Mouse (Mus musculus) heart, postnatal 0 days (tissue): Measurements from ENCODE around the gene Fev. TPM values are rescaled to one million over a fixed set of nuclear protein-coding genes. Genes with fewer than 3 reads are reported as not detected.
A peak's percentile ranks its signal among the peaks of the same experiment; 100 is the strongest.

Experiments used
- ATAC-seq: fragments of 200-750 bp; cut with Nextera tagmentation; 2 replicates; pipeline ENCODE4 v1.8.0; 2017; ENCODE audit warnings: low read depth, moderate number of reproducible peaks, moderate library complexity; ENCODE audit not compliant: insufficient read depth
- DNase-seq: peaks from one replicate; pipeline ENCODE4 v3.0.0-alpha.2; 2016; ENCODE audit warnings: low spot score
- H3K27ac ChIP-seq: fragments of 300-500 bp; sonication (generic); 2 replicates; pipeline ENCODE4 v1.5.1; 2014; ENCODE audit warnings: low read depth, mild to moderate bottlenecking
- H3K27me3 ChIP-seq: fragments of 300-500 bp; sonication (generic); 2 replicates; pipeline ENCODE4 v1.6.1; 2014; ENCODE audit warnings: low read length, mixed read lengths; ENCODE audit not compliant: control insufficient read depth, insufficient read depth
- H3K36me3 ChIP-seq: fragments of 300-500 bp; sonication (generic); replicated peaks from 2 replicates; pipeline ENCODE4 v1.6.1; 2014; ENCODE audit warnings: low read length, mixed read lengths; ENCODE audit not compliant: control insufficient read depth, insufficient read depth
- H3K4me1 ChIP-seq: fragments of 300-500 bp; sonication (generic); 2 replicates; pipeline ENCODE4 v1.6.1; 2014; ENCODE audit warnings: antibody characterized with exemption; ENCODE audit not compliant: control insufficient read depth, insufficient read depth
- H3K4me2 ChIP-seq: fragments of 300-500 bp; sonication (generic); 2 replicates; pipeline ENCODE4 v1.6.1; 2014; ENCODE audit warnings: low read depth, mild to moderate bottlenecking, low read length, moderate library complexity
- H3K4me3 ChIP-seq: fragments of 300-500 bp; sonication (generic); 2 replicates; pipeline ENCODE4 v1.5.1; 2014; ENCODE audit warnings: low read depth, low read length
- H3K9ac ChIP-seq: fragments of 300-500 bp; sonication (generic); replicated peaks from 2 replicates; pipeline ENCODE4 v1.6.1; 2014; ENCODE audit warnings: low read depth, low read length, mixed read lengths
- H3K9me3 ChIP-seq: fragments of 300-500 bp; sonication (generic); replicated peaks from 2 replicates; pipeline ENCODE4 v1.6.1; 2016; ENCODE audit warnings: low read length; ENCODE audit not compliant: control insufficient read depth
- CTCF ChIP-seq: IDR thresholded peaks from 2 replicates; pipeline ENCODE4 v1.5.1; 2016; ENCODE audit warnings: antibody characterized with exemption, control low read depth, low read depth
- EP300 ChIP-seq: IDR thresholded peaks from 2 replicates; pipeline ENCODE4 v1.6.1; 2016; ENCODE audit warnings: antibody characterized with exemption, low read depth
- WGBS: fragments of 180-500 bp; shearing (Covaris S2); extraction: QIAGEN DNeasy Blood & Tissue Kit; methylation state at CpG from one replicate; pipeline ENCODE4 v1.1.7; 2014; 5-methylcytosine and 5-hydroxymethylcytosine counted together
- polyA plus RNA-seq: library from polyadenylated mRNA; unstranded; fragments of >200 nt; fragmentation: Nextera tagmentation; extraction: Ambion mirVana; gene quantifications from 2 replicates; pipeline ENCODE4 v1.2.1, GENCODE M21; 2015
- total RNA-seq: library from RNA; depleted of rRNA; stranded (reverse); fragments of >200 nt; gene quantifications from 2 replicates; pipeline ENCODE4 v1.2.3, GENCODE M21; 2014; ENCODE audit warnings: low replicate concordance

The Fev gene
- total and polyA plus RNA-seq, 2 experiments from 2014 or later: 0.34 TPM; not detected in 1

GRCm38 (mm10) chr1:74902191-74902590 lies 17.0 kb upstream of the Fev start:
- WGBS: 22% methylated on average over 6 of the region's 6 CpGs
- no peak for TF ChIP-seq EP300
- TF ChIP-seq CTCF: no peak
- H3K9ac ChIP-seq: no peak overlapping the region
- H3K36me3 ChIP-seq: no peaks in the 10 kb centered on the region
- no peaks in the 10 kb centered on the region for H3K9me3 ChIP-seq
- DNase-seq: no peak
- no peak overlapping the region for H3K4me2 ChIP-seq
- H3K4me1 ChIP-seq: no peaks in the 10 kb centered on the region
- no peak overlapping the region for H3K4me3 ChIP-seq
- ATAC-seq: no peak
- H3K27ac ChIP-seq: no peak overlapping the region
- H3K27me3 ChIP-seq: peaks cover 81% of the 10 kb centered on the region

DNA sequence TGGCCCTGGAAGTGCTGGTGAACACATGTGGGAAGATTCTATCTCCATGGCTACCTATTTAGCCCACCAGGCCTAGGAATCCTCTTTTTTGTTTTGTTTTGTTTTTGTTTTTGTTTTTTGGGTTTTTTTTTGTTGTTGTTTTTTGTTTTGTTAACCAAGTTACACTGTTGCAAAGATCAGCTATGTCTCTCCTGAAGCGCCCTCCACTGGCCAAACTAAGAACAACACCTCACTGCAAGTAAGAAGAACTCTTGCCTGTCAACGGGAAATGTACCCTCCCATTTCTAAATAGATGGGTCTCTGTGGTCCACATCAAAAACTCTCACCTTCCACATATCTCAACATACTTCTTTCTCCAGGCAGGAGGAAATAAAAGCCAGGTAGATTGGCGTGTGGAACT lies 16.5 kb upstream of the Fev start:
- 7% methylated on average over 3 of the region's 3 CpGs for WGBS
- peak; percentile 39 for TF ChIP-seq CTCF
- no peak for TF ChIP-seq EP300
- Histone ChIP-seq H3K36me3 (no peaks in the 10 kb centered on the region), H3K9me3 (no peaks in the 10 kb centered on the region), H3K27me3 (peaks cover 81% of the 10 kb centered on the region), H3K4me3 (no peak overlapping the region), H3K27ac (no peak overlapping the region), H3K4me1 (no peaks in the 10 kb centered on the region), H3K9ac (no peak overlapping the region), H3K4me2 (no peak overlapping the region)
- DNase-seq (no peak), ATAC-seq (no peak)

DNA sequence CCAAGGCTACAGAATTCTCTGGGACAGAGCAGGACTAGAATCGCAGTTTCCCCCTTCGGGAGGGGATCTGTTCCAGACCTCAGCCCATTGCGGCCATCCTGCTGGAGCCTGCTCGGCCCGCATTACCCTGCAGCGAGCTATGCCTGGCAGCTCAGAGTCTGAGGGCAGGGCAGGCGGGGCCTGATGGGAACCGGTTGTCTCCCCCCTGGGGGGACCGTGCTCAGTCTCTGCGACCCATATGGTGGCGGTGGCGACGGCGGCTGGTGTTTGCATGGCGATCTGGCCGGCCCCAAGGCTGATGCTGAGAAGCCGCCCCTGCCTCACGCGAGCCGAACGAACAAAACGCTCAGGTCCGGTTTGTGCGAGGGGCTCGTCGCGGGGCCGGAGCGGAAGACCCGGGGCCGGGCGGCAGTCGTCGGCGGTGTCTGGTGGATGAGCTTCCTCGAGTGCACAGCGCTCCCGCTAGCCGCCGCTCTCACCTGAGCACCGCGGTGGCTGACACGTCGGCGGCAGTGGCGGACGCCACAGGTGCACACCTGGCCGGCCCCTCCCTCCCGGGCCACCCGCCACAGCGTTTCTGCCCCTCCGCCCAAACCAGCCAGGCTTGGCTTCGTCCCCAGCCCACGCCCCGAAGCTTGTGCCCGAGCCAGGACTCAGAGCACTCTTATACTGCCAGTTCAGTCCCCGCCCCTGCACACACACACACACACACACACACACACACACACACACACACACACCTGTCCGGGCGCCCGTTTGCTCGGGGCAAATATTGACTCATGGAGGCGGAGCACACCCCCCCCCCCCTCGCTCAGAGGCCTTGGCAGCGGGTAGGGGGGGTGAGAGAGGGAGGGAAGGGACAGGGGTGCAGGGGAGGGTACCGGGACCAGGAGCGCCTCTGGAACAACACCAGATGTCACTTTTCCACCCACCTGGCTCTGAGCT lies 15.4 kb upstream of the Fev start:
- ATAC-seq (no peak), DNase-seq (no peak)
- Histone ChIP-seq H3K9me3 (no peaks in the 10 kb centered on the region), H3K4me3 (peak overlapping the region; percentile 28), H3K27me3 (peaks cover 87% of the 10 kb centered on the region), H3K4me2 (peak overlapping the region; percentile 47), H3K9ac (no peak overlapping the region), H3K4me1 (no peaks in the 10 kb centered on the region), H3K36me3 (no peaks in the 10 kb centered on the region), H3K27ac (no peak overlapping the region)
- no peak for TF ChIP-seq CTCF
- no peak for TF ChIP-seq EP300
- WGBS: 3% methylated on average over 63 of the region's 66 CpGs

- no peak for DNase-seq
- no peak for ATAC-seq
- H3K9ac ChIP-seq: no peak overlapping the region
- no peak overlapping the region for H3K4me2 ChIP-seq
- no peaks in the 10 kb centered on the region for H3K9me3 ChIP-seq
- no peaks in the 10 kb centered on the region for H3K36me3 ChIP-seq
- H3K4me1 ChIP-seq: no peaks in the 10 kb centered on the region
- H3K27ac ChIP-seq: no peak overlapping the region
- no peak overlapping the region for H3K4me3 ChIP-seq
- no peak for TF ChIP-seq CTCF
- no peak for TF ChIP-seq EP300
- 3% methylated on average over 7 of the region's 10 CpGs for WGBS
- peaks cover 95% of the 10 kb centered on the region for H3K27me3 ChIP-seq
Measured at GRCm38 (mm10) chr1:74898656-74899431, 13.6 kb upstream of the Fev start.

GRCm38 (mm10) chr1:74897976-74898375 lies 12.8 kb upstream of the Fev start:
- DNase-seq: no peak
- Histone ChIP-seq H3K4me1 (no peaks in the 10 kb centered on the region), H3K36me3 (no peaks in the 10 kb centered on the region), H3K9me3 (no peaks in the 10 kb centered on the region), H3K27me3 (peaks cover 97% of the 10 kb centered on the region), H3K4me2 (no peak overlapping the region), H3K4me3 (no peak overlapping the region), H3K27ac (no peak overlapping the region), H3K9ac (no peak overlapping the region)
- 4% methylated on average over 7 of the region's 7 CpGs for WGBS
- ATAC-seq: no peak
- TF ChIP-seq CTCF (no peak), EP300 (no peak)
